Mouse (Mus musculus): Measurements from ENCODE around the gene Nfs1.
"Not testable (repeated sequence)": the region's sequence is repeated elsewhere in the genome, so short reads cannot be mapped to it uniquely, and the experiment has no call there.

Nfs1 gene

GRCm38 (mm10) chr2:156143953-156144724, at the start of gene Nfs1, which contains the start of gene Romo1:
Gene Nfs1, minus strand, starts transcription at chr2:156144186.
Gene Romo1, plus strand, starts transcription at chr2:156144039.
- peak; percentile 88 to 89 for DNase-seq (ENCODE audit: low spot score in 2 of 2)

DNA sequence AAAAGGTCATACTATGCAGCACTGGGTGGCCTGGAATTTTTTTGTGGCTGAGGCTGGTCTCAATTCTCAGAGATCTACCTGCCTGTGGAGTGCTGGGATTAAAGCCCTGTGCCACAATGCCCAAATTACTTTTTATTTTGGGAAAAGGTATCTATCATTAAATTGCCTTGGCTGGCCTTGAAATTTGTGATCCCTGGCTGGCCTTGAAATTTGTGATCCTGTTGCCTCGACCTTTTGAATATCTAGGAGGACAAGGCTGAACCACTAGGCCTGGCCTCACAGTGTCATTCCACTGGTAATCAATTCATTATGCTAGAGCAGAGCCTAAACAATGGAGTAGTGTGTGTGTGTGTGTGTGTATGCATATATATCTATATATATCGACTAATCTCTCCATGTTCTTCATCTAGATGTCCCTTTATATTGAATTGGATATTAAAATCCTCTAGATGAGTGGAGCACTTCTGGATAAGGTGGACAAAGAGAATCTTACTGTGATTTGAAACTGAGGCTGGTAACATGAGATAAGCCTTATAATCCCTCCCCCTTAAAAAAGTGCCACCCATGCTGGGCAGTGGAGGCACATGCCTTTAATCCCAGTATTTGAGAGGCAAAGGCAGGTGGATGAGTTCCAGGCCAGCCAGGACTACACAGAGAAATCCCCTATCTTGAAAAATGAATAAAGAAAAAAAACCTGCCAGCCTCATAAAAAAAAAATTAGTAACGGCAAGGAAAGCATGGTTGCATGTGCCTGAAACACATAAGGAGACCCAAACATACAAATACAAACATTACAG, 49.3 kb upstream of the Nfs1 start:
- DNase-seq (ENCODE audit: low spot score in 2 of 2) = no peak

DNA sequence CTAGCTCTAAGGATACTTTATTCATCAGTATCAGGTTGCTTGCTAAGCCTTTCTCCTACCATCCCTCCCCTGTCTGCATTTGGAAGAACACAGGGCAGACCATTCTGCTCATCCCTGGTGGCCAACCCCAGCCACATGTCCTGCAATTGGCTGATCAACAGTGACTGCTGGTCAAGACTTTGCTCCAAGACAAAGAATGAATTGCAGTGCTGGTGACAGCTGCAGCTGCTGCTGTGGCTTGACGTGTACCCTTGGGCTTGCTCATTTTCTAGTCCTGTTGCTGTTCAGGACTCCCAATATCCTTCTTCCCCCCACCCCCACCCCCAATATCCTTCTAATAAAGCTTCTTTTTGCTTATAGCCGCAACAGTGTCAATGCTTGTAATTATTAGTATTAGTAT, 48.1 kb upstream of the Nfs1 start:
- DNase-seq (ENCODE audit: low spot score in 2 of 2) = no peak

GRCm38 (mm10) chr2:156191540-156191939, 47.6 kb upstream of the Nfs1 start:
- DNase-seq (ENCODE audit: low spot score in 2 of 2) = no peak

DNA sequence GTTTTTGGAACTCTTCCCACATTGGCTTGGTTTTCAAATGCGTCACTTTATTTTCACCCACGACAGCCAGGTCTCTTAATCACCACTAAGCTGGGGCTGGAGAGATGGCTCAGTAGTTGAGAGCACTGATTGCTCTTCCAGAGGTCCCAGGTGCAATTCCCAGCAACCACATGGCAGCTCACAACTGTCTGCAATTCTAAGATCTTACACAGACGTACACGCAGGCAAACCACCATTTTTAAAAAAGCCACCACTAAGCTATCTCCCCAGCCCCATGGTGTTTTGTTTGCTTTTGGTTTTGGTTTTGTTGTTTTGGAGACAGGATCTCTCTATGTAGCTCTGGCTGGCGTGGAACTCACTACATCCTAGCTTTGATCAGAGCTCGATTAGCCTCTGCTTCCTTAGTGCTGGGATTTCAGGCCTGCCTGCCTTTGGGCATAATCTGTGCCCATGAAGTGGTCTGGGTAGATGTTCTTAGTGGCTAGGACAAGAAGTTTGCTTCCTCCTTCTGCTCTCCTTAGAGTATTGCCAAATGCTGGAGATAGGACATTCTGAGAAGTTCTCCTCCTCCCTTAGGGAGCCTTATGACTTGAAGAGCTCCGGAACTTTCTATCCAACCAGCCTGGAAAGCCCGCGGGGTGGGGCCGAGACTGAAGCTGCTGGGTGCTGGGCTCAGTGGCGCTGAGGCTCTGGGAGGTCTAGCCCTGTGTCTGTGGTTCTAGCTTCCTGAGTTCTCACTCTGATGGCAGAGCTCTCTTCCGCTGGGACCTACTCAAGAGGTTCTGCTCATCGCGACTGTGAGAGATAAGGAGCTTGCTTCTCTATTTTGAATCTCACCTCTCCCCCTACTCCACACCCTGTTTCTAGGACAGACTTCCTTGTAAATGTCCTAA, 46.3 kb upstream of the Nfs1 start:
- peak; percentile 74 to 75 for DNase-seq (ENCODE audit: low spot score in 2 of 2)

GRCm38 (mm10) chr2:156189241-156189640, 45.3 kb upstream of the Nfs1 start:
- not testable (repeated sequence) for DNase-seq (ENCODE audit: low spot score in 2 of 2)

DNA sequence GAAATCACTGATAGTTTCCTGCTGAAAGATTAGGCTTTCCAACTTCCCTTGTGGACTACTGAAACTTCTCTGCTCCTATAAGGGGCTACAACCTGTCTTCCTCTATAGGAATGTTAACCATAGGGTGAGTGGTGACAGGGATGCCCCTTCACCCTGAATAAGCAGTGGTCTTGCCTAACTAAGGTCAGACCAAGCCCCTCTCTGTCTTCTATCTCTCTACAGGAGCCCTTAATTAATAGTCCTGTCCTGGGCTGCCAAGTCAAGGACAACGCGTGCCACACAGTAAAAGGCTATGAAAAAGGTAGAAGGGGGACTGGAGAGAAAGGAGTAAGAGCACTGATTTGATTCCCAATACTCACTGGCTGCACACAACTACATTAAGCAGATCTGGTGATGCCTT, 37.6 kb upstream of the Nfs1 start:
- no peak for DNase-seq (ENCODE audit: low spot score in 2 of 2)

GRCm38 (mm10) chr2:156180824-156181590, 37.0 kb upstream of the Nfs1 start:
- DNase-seq (ENCODE audit: low spot score in 2 of 2) = no peak

DNA sequence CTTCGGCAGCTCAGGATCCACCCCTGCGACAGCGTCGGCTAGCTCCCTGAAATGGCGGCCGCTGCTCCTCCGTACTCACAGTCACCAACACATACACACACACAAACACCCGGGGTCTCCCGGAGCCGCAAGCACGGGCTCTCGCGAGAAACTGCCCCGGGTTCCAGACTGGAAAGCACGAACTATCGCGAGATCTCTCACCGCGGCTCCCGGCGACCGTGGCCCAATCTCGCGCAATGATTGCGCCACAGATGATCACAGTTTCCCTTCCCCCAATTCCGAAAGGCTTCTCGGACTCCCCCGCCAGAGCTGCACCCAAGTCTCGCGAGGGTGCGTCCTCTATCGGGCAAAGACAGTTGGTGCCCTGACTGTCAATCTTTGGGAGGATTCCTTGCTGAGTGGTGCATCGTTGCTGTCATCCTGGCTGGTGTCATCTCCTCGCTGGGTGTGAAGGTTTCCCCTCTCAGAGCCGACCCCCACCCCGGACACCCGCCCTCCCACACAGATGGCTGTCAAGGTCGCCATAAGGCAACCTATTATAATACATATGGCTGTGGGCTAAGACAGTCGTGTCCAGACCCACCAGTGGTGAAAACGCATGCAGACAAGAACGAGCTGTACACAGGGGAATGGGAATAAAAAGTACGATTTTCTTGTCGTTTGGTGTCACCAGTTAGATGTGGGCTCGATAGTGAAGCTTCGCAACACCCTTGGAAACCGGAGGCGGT, 36.3 kb upstream of the Nfs1 start, which contains the start of gene Rbm39:
Gene Rbm39, minus strand, starts transcription at position 145 of the 728 bp plus-strand sequence.
- DNase-seq (ENCODE audit: low spot score in 2 of 2) = peak; percentile 99

DNA sequence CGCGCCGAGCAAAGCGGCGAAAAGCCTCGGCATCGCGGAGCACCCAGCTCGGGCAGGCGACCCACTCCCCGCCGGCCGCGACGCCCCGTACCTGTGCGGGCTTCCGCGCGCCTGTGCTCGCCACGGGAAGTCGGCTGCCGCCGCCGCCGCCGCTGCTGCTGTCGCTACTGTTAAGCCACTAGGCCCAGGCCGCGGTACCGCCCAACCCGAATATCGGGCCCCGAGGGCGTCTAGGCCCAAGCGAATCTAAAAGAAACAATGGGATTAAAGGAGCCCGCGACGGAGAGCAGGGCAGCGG, 35.8 kb upstream of the Nfs1 start:
- DNase-seq (ENCODE audit: low spot score in 2 of 2) = no peak

DNA sequence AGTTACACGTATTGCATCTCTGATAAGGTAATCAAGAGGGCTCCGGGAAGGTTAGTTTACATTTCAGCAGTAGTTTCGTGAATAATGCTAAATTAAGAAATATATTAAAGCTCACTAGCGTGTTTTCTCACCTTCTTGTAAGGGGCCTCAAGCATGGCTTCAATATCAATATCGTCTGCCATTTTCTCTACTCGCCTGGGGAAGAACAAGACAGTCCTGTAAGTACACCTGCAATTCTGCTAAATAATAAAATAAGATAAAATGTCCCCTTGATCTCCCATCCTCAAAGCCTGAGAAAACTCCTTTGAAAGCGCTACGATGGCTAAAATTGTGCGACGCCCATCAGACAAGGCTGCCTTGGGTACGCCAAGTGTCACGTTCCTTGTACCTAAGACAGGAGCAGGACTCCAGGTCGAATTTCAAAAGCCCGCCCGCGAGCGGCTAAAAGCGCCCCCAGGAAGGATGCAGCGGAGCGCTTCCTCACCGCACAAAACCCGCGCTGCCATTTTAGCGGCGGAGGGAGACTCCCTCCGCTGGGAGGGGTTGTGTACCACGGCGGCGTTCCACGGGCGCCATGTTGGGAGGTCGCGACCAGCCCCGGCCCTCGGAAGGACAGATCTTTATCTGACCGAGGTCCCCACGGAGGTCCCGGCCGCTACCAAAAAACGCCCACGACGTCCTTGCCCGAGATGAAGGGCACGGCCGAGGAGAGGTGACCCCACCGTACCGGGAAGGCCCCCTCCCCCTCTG, 35.2 kb upstream of the Nfs1 start:
- DNase-seq (ENCODE audit: low spot score in 2 of 2) = peak; percentile 81 to 85

DNA sequence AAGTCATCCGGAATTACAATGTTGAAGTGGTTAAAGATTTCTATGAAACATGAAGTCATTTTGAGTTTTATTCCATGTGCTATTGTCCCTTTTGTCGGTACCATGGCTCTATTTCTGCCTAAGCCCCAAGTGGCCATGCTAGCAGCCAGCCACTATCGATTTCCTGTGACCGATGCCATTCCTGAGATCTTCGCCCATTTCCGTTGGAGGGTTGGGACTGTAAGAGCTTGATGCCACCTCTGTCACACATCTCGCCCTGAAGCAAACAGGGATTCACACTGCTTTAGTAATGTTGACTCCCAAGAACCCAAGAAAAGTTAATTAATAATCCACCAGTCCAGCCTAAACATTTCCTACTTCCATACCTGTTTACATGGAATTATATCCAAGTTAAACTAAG, 33.7 kb upstream of the Nfs1 start:
- DNase-seq (ENCODE audit: low spot score in 2 of 2) = no peak

GRCm38 (mm10) chr2:156177079-156177478, 33.1 kb upstream of the Nfs1 start:
- no peak for DNase-seq (ENCODE audit: low spot score in 2 of 2)

DNA sequence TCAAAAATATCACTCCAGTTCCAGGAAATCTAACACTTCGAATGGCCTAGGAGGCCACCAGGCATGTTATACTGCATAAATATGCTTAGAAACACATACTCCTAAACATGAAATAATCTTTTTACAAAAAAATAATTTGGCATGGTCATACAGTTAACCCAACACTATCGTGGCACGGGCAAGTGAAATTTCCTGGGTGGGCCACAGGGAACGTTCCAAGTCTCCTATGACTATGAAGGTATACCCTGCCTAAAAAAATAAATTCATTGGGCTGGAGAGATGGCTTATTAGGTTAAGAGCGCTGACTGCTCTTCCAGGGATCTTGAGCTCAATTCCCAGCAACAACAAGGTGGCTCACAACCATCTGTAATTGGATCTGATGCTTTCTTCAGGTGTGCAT, 22.6 kb upstream of the Nfs1 start:
- DNase-seq (ENCODE audit: low spot score in 2 of 2) = no peak

DNA sequence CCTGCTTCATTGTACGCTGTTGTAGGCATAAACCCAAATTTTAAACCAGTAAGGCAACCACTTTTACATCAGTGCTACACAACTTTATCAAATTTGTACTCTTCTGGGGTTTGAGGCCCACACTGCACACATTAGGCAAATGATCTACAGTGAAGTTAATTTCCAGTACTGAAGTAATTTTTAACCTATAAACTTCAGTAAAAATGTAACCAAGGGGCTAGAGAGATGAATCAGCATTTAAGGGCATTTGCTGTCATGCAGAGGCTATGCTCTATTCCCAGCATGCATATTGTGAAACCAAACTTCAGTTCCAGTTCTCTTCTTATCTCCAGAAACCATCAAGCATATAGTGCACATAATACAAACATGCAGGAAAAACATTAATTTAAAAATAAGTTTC, 21.5 kb upstream of the Nfs1 start:
- DNase-seq (ENCODE audit: low spot score in 2 of 2) = no peak

- no peak for DNase-seq (ENCODE audit: low spot score in 2 of 2)
Observed at GRCm38 (mm10) chr2:156151538-156151937, 7.6 kb upstream of the Nfs1 start.

DNA sequence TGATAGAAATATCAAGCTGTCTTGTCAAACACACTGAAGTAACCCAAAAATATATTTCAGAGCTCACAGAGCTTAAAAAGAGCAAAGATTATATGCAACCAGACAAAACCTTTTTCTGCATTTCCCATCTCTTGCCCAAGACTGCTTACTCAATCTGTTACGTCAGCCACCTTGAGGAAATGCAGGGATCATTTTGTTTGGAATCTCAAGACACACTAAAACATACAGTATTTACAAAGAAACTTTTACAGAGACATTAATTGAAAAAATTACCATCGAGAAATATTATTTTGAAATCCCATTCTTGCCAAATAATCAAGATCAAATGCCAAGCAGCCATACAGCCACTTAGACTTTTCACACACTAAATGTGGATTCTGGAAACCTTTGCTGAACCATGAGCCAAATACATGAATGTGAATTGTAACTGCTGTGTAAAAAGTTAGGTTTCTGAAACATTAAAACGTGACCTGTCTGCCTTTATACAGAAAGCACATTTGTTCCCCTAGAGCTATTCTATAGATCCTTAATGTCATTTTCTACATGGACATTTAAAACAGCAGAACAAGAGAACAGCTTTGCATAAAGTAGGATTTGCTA, 3.4 kb upstream of the Nfs1 start:
- no peak for DNase-seq (ENCODE audit: low spot score in 2 of 2)

GRCm38 (mm10) chr2:156146272-156146989, 2.4 kb upstream of the Nfs1 start:
- no peak for DNase-seq (ENCODE audit: low spot score in 2 of 2)

Measured in spleen, postnatal 36 days (tissue).